Mouse (Mus musculus) layer of hippocampus, adult 6 months (tissue): ENCODE measurements around the gene Gm6763. TPM values are rescaled to one million over a fixed set of nuclear protein-coding genes. Genes with fewer than 3 reads are reported as not detected.

Experiments
- long read RNA-seq, 2 experiments: library from polyadenylated mRNA; unstranded; transcript quantifications; one replicate each; pipeline ENCODE4 v2.0.0; 2019 to 2020
- polyA plus RNA-seq: library from polyadenylated mRNA; unstranded; fragments of <200 nt; fragmentation: Nextera tagmentation; gene quantifications from 2 replicates; pipeline ENCODE4 v1.2.3, GENCODE M21; 2021

Gm6763 gene
- not detected in 2 replicates for polyA plus RNA-seq
- long read RNA-seq, experiment 1, result 0 reads
- long read RNA-seq, experiment 2, result 0 reads

DNA sequence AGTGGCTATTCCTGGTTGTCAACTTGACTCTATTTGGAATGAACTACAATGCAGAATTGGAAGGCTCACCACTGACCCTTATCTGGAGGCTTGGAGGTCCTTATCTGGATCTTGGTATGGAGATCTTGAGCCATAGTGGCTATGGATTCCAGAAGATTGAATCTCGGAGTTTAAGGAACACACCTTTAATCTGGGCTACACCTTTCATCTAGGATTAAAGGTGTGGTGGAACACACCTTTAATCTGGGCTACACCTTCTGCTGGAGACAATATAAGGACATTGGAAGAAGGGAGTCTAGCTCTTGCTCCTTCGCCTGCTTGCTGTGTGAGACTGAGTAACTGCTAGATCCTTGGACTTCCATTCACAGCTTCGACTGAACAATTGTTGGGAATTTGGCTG is at the start of gene Gm6763:
Gene Gm6763 (plus strand): TSS at position 301 of the 400 bp plus-strand sequence.

DNA sequence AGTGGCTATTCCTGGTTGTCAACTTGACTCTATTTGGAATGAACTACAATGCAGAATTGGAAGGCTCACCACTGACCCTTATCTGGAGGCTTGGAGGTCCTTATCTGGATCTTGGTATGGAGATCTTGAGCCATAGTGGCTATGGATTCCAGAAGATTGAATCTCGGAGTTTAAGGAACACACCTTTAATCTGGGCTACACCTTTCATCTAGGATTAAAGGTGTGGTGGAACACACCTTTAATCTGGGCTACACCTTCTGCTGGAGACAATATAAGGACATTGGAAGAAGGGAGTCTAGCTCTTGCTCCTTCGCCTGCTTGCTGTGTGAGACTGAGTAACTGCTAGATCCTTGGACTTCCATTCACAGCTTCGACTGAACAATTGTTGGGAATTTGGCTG is 8.6 kb upstream of the Gm6763 start, which contains the start of gene Gm21293:
Gene Gm21293 (plus strand): TSS at position 301 of the 400 bp plus-strand sequence.

DNA sequence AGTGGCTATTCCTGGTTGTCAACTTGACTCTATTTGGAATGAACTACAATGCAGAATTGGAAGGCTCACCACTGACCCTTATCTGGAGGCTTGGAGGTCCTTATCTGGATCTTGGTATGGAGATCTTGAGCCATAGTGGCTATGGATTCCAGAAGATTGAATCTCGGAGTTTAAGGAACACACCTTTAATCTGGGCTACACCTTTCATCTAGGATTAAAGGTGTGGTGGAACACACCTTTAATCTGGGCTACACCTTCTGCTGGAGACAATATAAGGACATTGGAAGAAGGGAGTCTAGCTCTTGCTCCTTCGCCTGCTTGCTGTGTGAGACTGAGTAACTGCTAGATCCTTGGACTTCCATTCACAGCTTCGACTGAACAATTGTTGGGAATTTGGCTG is 8.4 kb downstream of the Gm6763 start, which contains the start of gene Gm8764:
Gene Gm8764 (plus strand): TSS at position 301 of the 400 bp plus-strand sequence.

DNA sequence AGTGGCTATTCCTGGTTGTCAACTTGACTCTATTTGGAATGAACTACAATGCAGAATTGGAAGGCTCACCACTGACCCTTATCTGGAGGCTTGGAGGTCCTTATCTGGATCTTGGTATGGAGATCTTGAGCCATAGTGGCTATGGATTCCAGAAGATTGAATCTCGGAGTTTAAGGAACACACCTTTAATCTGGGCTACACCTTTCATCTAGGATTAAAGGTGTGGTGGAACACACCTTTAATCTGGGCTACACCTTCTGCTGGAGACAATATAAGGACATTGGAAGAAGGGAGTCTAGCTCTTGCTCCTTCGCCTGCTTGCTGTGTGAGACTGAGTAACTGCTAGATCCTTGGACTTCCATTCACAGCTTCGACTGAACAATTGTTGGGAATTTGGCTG is 16.9 kb downstream of the Gm6763 start, which contains the start of gene Gm21304:
Gene Gm21304 (plus strand): TSS at position 301 of the 400 bp plus-strand sequence.

DNA sequence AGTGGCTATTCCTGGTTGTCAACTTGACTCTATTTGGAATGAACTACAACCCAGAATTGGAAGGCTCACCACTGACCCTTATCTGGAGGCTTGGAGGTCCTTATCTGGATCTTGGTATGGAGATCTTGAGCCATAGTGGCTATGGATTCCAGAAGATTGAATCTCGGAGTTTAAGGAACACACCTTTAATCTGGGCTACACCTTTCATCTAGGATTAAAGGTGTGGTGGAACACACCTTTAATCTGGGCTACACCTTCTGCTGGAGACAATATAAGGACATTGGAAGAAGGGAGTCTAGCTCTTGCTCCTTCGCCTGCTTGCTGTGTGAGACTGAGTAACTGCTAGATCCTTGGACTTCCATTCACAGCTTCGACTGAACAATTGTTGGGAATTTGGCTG is 25.4 kb downstream of the Gm6763 start, which contains the start of gene Gm21312:
Gene Gm21312 (plus strand): TSS at position 301 of the 400 bp plus-strand sequence.

DNA sequence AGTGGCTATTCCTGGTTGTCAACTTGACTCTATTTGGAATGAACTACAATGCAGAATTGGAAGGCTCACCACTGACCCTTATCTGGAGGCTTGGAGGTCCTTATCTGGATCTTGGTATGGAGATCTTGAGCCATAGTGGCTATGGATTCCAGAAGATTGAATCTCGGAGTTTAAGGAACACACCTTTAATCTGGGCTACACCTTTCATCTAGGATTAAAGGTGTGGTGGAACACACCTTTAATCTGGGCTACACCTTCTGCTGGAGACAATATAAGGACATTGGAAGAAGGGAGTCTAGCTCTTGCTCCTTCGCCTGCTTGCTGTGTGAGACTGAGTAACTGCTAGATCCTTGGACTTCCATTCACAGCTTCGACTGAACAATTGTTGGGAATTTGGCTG is 33.9 kb downstream of the Gm6763 start, which contains the start of gene Gm20765:
Gene Gm20765 (plus strand): TSS at position 301 of the 400 bp plus-strand sequence.

DNA sequence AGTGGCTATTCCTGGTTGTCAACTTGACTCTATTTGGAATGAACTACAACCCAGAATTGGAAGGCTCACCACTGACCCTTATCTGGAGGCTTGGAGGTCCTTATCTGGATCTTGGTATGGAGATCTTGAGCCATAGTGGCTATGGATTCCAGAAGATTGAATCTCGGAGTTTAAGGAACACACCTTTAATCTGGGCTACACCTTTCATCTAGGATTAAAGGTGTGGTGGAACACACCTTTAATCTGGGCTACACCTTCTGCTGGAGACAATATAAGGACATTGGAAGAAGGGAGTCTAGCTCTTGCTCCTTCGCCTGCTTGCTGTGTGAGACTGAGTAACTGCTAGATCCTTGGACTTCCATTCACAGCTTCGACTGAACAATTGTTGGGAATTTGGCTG is 42.4 kb downstream of the Gm6763 start, which contains the start of gene Gm4340:
Gene Gm4340 (plus strand): TSS at position 301 of the 400 bp plus-strand sequence.

Other genes with a start within 250 kb of the Gm6763 start
- not detected in 2 replicates for gene Gm21293, start 8.5 kb upstream of the Gm6763 start, polyA plus RNA-seq
- not detected in 2 replicates for gene Gm8764, start 8.5 kb downstream of the Gm6763 start, polyA plus RNA-seq
- not detected in 2 replicates for gene Gm21304, start 17.0 kb downstream of the Gm6763 start, polyA plus RNA-seq
- gene Gm21312, start 25.5 kb downstream of the Gm6763 start, polyA plus RNA-seq, result not detected in 2 replicates
- gene Gm20765, start 34.0 kb downstream of the Gm6763 start, polyA plus RNA-seq, result not detected in 2 replicates
- gene Gm4340, start 42.5 kb downstream of the Gm6763 start, polyA plus RNA-seq, result not detected in 2 replicates